Mouse (Mus musculus): ENCODE results near the gene Gbp8.
A peak's percentile ranks its signal among the peaks of the same experiment; 100 is the strongest.
"Not testable (repeated sequence)": the region's sequence is repeated elsewhere in the genome, so short reads cannot be mapped to it uniquely, and the experiment has no call there.

Gene Gbp8

GRCm38 (mm10) chr5:105139409-105140088 is at the start of gene Gbp8, which contains the start of the genes Gbp9 and Gbp4:
Gene Gbp8, minus strand, starts transcription at chr5:105139540.
Gene Gbp9, minus strand, starts transcription at chr5:105139539.
Gene Gbp4, minus strand, starts transcription at chr5:105139586.
- DNase-seq = not testable (repeated sequence)

- no peak for DNase-seq
Observed at GRCm38 (mm10) chr5:105181446-105181845, 42.1 kb upstream of the Gbp8 start.

- DNase-seq = no peak
Observed at GRCm38 (mm10) chr5:105156582-105156981, 17.2 kb upstream of the Gbp8 start.

GRCm38 (mm10) chr5:105154049-105154448 is 14.7 kb upstream of the Gbp8 start:
- DNase-seq = no peak

GRCm38 (mm10) chr5:105148062-105148461 is 8.7 kb upstream of the Gbp8 start:
- DNase-seq = not testable (repeated sequence)

- no peak for DNase-seq
Observed at GRCm38 (mm10) chr5:105146447-105146846, 7.1 kb upstream of the Gbp8 start.

- not testable (repeated sequence) for DNase-seq
Observed at GRCm38 (mm10) chr5:105145731-105146130, 6.4 kb upstream of the Gbp8 start.

GRCm38 (mm10) chr5:105140089-105140810 is 910 bp upstream of the Gbp8 start:
- not testable (repeated sequence) for DNase-seq

- DNase-seq = no peak
Observed at GRCm38 (mm10) chr5:105138906-105139305, 434 bp downstream of the Gbp8 start.

- DNase-seq = not testable (repeated sequence)
Observed at GRCm38 (mm10) chr5:105136706-105137304, 2.5 kb downstream of the Gbp8 start.

- DNase-seq = peak; percentile 2
Observed at GRCm38 (mm10) chr5:105121731-105122130, 17.6 kb downstream of the Gbp8 start.

GRCm38 (mm10) chr5:105115740-105116139 is 23.6 kb downstream of the Gbp8 start:
- DNase-seq = no peak

GRCm38 (mm10) chr5:105114696-105115095 is 24.6 kb downstream of the Gbp8 start:
- no peak for DNase-seq

GRCm38 (mm10) chr5:105113656-105114055 is 25.7 kb downstream of the Gbp8 start:
- no peak for DNase-seq

- DNase-seq = not testable (repeated sequence)
Observed at GRCm38 (mm10) chr5:105110271-105110852, 29.0 kb downstream of the Gbp8 start.

GRCm38 (mm10) chr5:105109775-105110174 is 29.6 kb downstream of the Gbp8 start:
- not testable (repeated sequence) for DNase-seq

GRCm38 (mm10) chr5:105105689-105106088 is 33.7 kb downstream of the Gbp8 start:
- not testable (repeated sequence) for DNase-seq

- no peak for DNase-seq
Observed at GRCm38 (mm10) chr5:105081900-105082299, 57.4 kb downstream of the Gbp8 start.

GRCm38 (mm10) chr5:105068356-105068755 is 71.0 kb downstream of the Gbp8 start:
- DNase-seq = not testable (repeated sequence)

- DNase-seq = not testable (repeated sequence)
Observed at GRCm38 (mm10) chr5:105064443-105064842, 74.9 kb downstream of the Gbp8 start.

- no peak for DNase-seq
Observed at GRCm38 (mm10) chr5:105063321-105063720, 76.0 kb downstream of the Gbp8 start.

GRCm38 (mm10) chr5:105062403-105062802 is 76.9 kb downstream of the Gbp8 start:
- not testable (repeated sequence) for DNase-seq

- DNase-seq = no peak
Observed at GRCm38 (mm10) chr5:105060224-105060623, 79.1 kb downstream of the Gbp8 start.

Measured in right cerebral cortex, postnatal 4 days (tissue).